Mouse (Mus musculus) adrenal gland, adult 2 months (tissue): Measurements from ENCODE around the gene Hmox1. TPM values are rescaled to one million over a fixed set of nuclear protein-coding genes. Genes with fewer than 3 reads are reported as not detected.

ENCODE experiments used
- polyA plus RNA-seq: library from polyadenylated mRNA; depleted of rRNA; stranded (reverse); fragments of >200 nt; gene quantifications from 2 replicates; pipeline ENCODE4 v1.2.3, GENCODE M21; 2012; rRNA removed
- total RNA-seq, 2 experiments: library from RNA; stranded (reverse); gene quantifications; 2 replicates each; pipeline ENCODE4 v1.2.3; 2021

Gene Hmox1
- total and polyA plus RNA-seq, 3 experiments, result 37.4 to 146 (median 59.0) TPM

Other genes starting within 250 kb of the Hmox1 start
- gene Isx, start 220.4 kb upstream of the Hmox1 start, total RNA-seq, result not detected
- gene Isx, start 220.4 kb upstream of the Hmox1 start, polyA plus RNA-seq, result 0.28 TPM in 1 of 2 replicates, not detected in the other
- gene Hmgxb4, start 100.3 kb upstream of the Hmox1 start, total RNA-seq, result 10 to 100 TPM; 21.3 to 21.7 TPM
- 7.9 and 8.8 TPM in 2 replicates for gene Hmgxb4, start 100.3 kb upstream of the Hmox1 start, polyA plus RNA-seq
- 10 to 100 TPM; 42.6 to 55.1 TPM for gene Tom1, start 59.9 kb upstream of the Hmox1 start, total RNA-seq
- gene Tom1, start 59.9 kb upstream of the Hmox1 start, polyA plus RNA-seq, result 28.4 and 38.7 TPM in 2 replicates
- gene Mcm5, start 15.9 kb downstream of the Hmox1 start, total RNA-seq, result 1 to 10 TPM; 8.2 to 9.8 TPM
- 6.7 and 7.3 TPM in 2 replicates for gene Mcm5, start 15.9 kb downstream of the Hmox1 start, polyA plus RNA-seq
- 1 to 10 TPM; 1.5 to 4.8 TPM for gene Rasd2, start 120.3 kb downstream of the Hmox1 start, total RNA-seq
- gene Rasd2, start 120.3 kb downstream of the Hmox1 start, polyA plus RNA-seq, result 2.9 and 3.3 TPM in 2 replicates